Mouse (Mus musculus): ENCODE measurements at regions not wholly inside any gene's neighbourhood (a gene's known extent, or its start where the extent isn't known, plus 50 kb on each side); places are given as distances from the start of the nearest gene placed in this dataset.

GRCm38 (mm10) chrX:151708055-151708670 is 92.4 kb upstream of the Huwe1 start:
- DNase-seq: peak; percentile 2 to 5

Measured in adrenal gland, postnatal 36 days (tissue).